Mouse (Mus musculus): ENCODE data around the gene BC048403. TPM values are rescaled to one million over a fixed set of nuclear protein-coding genes. Genes with fewer than 3 reads are reported as not detected.

Gene BC048403
- total and polyA plus RNA-seq, 3 experiments: 8.4 to 16.9 (median 12.4) TPM

Other genes with a start within 250 kb of the BC048403 start
- gene Tbk1, start 153.2 kb upstream of the BC048403 start, total RNA-seq (2021): 10 to 100 TPM; 37.8 to 45.9 TPM
- gene Tbk1, start 153.2 kb upstream of the BC048403 start, polyA plus RNA-seq (2012; rRNA removed): 3.5 and 3.7 TPM in 2 replicates
- gene Xpot, start 113.6 kb upstream of the BC048403 start, total RNA-seq (2021): 10 to 100 TPM; 62.1 to 72.7 TPM
- gene Xpot, start 113.6 kb upstream of the BC048403 start, polyA plus RNA-seq (2012; rRNA removed): 70.2 and 92.4 TPM in 2 replicates
- gene D930020B18Rik, start 98.3 kb upstream of the BC048403 start, total RNA-seq (2021): not detected
- gene D930020B18Rik, start 98.3 kb upstream of the BC048403 start, polyA plus RNA-seq (2012; rRNA removed): not detected in 2 replicates

All from adrenal gland, adult 2 months (tissue).